Mouse (Mus musculus): ENCODE results near the gene 8030474K03Rik.
"Not testable (repeated sequence)": the region's sequence is repeated elsewhere in the genome, so short reads cannot be mapped to it uniquely, and the experiment has no call there.

8030474K03Rik gene

DNA sequence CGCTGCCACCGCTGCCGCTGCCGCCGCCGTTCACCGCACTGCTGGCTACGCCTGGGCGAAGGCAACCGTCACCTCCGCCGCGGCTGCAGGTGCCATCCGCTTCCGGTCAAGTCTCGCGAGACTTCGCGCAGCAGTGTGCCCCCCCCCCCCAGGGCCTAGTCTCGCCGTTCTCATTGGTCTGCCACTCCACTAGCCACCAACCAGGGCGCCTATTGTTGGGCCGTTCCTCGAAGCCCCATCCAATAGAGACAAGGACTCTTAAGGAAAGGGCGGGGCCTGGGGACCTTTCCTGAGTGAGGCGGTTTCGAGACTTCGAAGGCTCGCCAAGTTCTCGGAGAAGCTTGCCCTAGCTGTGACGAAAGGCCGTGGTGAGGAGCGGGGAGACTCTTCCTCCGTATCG is at the start of gene 8030474K03Rik, which contains the start of gene Gm4779:
TSS of gene 8030474K03Rik (plus strand) at position 315 of the 400 bp plus-strand sequence.
TSS of gene Gm4779 (minus strand) at position 82 of the 400 bp plus-strand sequence.
- DNase-seq (ENCODE audit: low spot score), result no peak

DNA sequence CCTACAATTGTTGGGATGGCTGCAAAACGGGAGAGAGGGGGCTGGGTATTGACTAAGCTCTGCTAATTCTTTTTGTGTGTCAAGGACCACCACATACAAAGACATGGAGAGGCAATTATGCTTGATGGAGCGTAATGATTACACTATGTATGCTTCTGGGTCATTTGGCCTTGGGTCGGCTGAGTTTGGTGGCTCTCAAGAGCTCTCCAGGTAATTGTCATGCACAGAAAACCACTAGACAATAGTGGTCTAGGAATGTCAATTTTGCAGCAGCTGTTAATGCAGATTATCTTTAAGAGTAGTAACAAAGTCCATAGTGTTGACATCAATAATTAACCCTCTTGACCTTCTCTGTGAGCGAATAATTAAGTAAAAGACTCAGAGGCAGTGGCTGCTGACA is 44.3 kb upstream of the 8030474K03Rik start:
- no peak for DNase-seq (ENCODE audit: low spot score)

DNA sequence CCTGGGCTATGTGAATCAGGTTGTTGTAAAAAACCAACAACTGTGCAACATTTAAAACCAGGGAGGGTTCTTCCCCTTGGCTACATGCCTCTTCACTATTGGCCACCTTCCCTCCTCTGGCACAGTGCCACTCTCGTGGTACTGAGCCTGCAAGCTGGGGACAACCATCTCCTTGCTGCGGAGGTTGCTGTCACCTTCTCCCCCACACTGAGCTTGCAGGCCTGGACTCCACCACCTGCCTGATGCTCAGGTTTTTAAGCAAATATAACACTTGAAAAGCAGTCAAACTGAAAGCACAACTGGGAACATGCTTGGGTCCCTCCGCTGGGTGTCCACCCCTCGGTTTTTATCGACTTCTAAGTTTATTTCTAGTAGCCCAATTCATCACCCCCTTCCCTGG is 40.0 kb upstream of the 8030474K03Rik start:
- DNase-seq (ENCODE audit: low spot score), result no peak

DNA sequence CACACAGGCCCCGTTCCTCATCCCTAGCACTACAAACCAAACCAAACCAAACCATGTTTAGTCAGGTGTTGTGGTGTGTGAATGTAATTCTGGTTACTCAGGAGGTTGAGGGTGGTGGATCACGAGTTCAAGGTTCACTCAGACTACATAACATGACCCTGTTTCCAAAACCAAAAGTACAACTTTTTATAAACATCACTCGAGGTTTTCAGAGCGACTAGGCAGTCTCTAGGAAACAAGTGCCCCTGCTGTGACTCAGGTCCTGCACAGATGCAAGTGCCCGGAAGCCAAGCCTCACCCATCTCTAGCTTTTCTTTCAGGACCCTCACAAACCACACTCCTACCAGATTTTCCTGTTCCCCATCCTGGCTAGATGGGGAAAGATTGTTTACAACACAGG is 29.8 kb upstream of the 8030474K03Rik start:
- DNase-seq (ENCODE audit: low spot score), result no peak

DNA sequence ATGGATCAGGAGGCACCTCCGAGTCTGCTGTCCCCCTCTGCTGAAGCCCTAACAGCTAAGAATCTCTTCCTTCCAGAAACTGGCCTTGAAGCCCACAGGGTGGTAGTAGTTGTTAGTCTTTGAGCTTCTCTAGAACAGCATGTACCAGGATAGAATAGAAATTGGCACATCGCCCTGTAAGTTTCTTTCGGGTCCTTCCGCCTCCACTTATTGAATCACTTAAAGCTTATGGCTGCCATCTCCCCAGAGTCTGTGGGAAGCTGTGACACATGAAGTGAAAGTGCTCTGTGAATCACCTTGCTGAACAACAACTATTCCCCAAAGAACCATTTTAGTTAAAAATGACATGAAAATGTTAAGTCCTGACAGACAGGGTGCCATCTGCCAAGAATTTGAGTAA is 29.3 kb upstream of the 8030474K03Rik start:
- no peak for DNase-seq (ENCODE audit: low spot score)

DNA sequence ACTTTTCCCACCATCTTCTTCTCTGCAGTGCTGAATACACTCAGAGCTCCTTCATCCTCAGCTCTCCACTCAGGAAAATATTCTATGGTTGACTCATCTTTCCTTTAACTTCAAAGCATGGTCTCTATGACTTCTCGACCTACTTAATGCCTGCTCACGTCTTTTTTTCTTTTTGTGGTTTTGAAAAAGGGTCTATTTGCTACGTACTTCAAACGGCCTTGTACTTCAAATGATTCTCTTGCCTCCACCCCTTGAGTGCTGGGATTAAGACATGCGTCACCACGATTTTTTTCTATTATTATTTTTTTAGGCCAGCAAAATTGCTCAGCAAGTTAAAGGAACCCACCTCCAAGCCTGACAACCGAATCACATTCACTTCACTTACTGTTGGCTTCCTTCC is 27.2 kb upstream of the 8030474K03Rik start:
- no peak for DNase-seq (ENCODE audit: low spot score)

DNA sequence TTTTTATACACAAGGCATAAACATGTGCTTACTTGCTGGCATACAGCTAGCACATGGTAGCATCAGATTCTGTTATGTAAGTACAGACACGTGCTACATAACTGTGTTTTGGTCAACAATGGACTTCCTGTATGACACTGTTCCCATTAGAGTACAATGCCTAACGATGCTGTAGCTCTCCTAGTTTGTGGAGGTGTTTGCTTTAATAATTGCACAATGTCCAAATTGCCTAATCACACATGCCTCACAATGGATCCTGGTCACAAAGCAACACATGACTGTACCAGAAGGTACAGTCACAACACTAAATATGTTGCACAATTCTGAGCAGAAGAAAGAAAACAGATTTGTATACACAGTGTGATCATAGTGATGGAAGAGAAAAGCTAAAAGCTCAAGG is 25.0 kb upstream of the 8030474K03Rik start:
- no peak for DNase-seq (ENCODE audit: low spot score)

DNA sequence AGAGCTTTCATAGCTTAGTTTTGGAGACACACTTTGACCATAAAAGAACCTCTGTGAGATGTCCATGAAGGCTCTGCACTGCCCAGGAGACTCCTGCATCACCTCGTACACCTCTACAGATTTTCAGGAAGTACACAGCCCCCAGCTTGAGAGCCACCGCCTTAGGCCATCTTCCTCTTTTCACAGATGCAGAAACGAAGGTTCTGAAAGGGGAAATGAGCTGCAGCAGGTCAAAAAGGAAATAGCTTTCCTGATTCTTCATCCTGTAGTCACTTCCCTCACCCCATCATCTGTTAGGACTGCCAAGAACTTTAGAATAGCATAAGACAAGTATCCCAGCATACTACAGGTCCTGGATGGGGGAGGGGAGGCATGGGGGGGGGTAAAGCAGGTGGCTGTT is 24.1 kb upstream of the 8030474K03Rik start:
- DNase-seq (ENCODE audit: low spot score), result no peak

DNA sequence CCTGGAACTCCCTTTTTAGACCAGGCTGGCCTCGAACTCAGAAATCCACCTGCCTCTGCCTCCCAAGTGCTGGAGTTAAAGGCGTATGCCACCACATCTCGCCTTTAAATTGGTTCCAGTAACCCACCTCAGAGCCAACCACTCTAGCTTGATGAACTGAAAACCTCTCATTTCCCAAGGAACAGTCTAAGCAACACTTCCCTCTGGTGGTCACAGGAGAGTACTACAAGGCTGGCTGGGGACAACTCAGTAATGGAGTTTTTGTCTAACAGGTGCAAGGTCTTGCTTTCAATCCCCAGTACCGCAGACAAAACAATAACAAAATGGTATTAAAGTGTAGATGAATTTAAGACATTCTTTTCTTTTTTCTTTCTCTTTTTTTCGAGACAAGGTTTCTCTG is 22.4 kb upstream of the 8030474K03Rik start:
- no peak for DNase-seq (ENCODE audit: low spot score)

DNA sequence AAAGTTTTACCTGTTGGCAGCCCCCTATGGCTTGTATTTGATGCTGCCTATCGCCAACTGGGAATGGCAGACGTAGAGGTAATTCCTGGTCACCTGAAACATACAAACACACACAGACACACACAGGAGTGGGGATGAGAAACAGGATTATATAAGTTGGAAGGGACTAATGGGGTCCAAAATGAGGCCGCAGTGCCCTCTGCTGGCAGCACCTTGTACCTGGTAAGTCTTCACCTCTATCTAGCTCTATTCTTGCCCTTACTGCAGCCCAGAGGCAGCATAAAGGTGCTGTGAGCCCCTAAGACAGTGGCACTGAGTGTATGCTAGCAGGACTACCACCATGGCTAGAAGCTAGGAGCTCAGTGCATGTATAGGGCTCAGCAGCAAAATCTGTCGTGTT is 2.9 kb upstream of the 8030474K03Rik start:
- no peak for DNase-seq (ENCODE audit: low spot score)

DNA sequence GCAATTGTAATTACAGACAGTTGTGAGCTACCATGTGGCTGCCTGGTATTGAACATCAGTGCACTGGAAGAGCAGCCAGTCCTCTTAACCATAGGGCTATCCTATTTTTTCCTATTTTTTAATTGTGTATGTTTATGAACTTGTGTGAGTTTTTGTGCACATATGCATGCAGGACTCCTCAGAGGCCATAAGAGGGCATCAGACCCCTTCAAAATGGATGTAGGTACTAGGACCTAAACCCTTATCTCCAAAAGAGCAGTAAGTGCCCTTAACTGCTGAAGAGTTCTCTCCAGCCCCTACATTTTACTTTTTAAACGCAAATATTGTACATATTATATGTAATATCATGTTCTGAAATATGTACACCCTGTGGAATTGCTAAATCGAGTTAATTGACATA is 11.1 kb downstream of the 8030474K03Rik start:
- DNase-seq (ENCODE audit: low spot score), result no peak

DNA sequence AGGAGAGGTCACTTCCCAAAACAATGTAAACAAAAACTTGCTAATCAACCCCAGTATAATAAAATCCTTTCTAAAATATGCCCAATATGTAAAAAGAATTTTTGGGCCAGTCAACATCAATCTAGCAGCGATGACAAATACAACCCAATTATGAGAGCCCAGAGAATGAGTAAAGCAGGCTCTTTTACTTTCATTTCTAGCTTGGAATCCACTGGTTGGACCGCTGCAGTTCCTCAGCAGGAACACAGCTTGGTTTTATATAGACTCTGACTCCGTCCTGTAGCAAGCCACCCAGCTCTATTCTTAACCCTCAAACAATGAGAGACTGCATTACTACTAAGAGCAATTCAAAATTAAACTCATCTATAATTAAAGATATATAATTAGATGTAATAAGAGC is 17.3 kb downstream of the 8030474K03Rik start:
- no peak for DNase-seq (ENCODE audit: low spot score)

DNA sequence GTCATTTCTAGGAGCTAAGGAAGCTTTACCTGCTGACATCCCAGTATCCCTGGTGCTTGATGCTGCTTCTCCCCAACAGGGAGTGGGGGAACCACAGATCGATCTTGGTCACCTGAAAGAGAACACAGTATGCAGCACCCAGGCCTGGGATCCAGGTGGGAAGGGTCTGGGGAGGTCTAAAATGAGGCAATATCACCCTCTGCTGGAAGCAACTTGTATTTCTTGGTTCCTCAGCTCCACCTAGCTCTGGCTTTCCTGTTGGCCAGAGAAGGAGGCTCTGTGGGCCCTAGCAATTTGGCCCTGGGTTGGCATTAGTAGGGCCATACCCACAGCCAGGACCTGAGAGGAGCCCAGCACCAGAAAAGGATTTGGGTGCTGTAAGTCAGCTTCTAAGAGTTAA is 24.7 kb downstream of the 8030474K03Rik start:
- DNase-seq (ENCODE audit: low spot score), result no peak

DNA sequence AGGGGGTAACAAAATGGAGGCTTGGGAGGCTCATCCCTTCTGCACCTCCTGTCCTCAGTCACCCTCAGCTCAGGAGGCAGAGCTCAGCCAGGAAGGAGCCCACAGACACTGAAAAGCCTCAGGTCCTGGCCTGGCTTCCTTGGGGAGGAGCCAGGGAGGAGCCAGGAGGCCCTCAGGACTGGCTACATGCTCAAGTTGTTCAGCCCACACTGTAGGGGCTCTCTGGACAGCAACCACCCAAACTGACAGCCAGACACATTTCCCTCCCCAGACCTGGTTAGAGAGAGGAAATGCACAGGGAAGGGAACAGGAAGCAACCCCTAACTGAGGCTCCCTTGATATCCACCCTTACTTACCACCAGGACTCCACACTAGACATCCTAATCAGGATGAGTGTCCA is 25.5 kb downstream of the 8030474K03Rik start:
- not testable (repeated sequence) for DNase-seq (ENCODE audit: low spot score)

DNA sequence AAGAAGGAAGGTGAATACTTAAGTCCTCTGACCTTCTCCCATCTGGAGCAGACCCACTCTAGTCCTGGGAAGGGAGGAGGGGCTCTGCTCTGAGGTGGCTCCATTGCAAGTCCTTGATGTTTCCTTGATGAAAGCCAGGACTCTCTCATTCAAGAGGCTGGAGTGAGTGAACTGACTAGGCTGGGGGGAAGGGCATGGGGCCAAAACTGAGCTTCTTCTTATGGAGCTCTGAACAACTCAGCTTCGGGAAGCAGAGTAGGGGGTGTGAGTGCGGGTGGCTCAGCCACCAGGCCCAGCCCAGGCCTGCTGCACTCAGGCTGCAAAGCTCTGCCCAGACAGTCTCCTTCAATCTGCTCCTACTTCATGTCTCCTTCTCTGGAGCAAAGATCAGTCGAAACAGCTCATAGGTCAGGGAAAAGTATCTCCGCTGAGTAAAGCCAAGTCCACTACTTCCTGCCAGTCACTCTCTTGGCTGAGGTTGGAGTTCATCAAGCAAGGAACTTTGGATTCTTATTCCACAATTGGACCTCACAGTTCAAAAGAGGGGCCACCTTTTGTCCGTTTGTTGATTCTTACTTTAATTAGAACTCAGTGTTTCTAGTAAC is 52.8 kb downstream of the 8030474K03Rik start:
- no peak for DNase-seq (ENCODE audit: low spot score)

All from urinary bladder, postnatal 10 days (tissue).